Mouse (Mus musculus): ENCODE data around the gene Hipk2.

DNA sequence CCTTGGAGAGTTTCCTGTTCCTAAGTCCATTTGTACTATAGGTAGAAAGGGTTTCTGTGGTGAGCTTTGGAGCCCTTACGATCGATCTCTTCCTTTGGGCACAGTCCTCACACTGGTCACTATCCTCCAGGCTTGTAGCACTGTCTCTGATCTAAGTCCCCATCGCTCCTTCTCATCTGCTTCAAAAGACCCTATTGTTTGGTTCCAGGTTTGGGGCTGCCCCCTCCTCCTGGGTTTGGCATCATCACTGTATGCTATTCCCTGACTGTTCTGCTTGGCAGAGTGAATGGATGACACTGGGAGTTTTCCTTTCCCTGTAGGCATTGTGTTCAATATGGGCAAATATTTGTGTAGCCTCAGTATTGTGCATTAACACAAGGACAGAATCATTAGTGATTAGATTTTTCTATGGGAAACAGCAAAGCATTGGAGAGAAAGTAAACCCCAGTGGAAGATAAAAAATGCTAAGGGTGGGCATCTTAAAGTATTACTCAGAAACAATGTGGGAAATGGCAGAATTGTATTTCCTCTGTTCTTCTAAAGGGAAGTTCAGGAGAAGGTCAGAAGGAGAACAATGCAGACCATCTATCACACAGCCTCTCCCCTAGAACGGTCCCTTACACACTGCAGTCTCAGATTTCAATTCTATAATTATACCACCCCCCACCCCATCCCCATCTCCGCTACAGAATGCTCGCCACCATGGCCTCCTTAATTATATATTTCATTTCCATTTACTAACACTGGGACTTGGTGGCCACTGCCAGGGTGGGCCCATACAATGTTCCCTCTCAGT, 114.9 kb downstream of the Hipk2 start:
- no peak for TF ChIP-seq POLR2A (IDR thresholded peaks at IDR 0.05; ENCODE audit: extremely low read depth, insufficient read depth, low read length)
- no peak for TF ChIP-seq CTCF (IDR thresholded peaks at IDR 0.05; ENCODE audit: extremely low read depth, insufficient read depth, low read length)
